Mouse (Mus musculus) CD4-positive, CD25-positive, alpha-beta regulatory T cell, adult 4 months (primary cell): ENCODE results near the gene Ptprk. TPM values are rescaled to one million over a fixed set of nuclear protein-coding genes. Genes with fewer than 3 reads are reported as not detected.

ENCODE experiments used
- ATAC-seq: one replicate; pipeline ENCODE4 v1.8.0; 2017
- polyA plus RNA-seq, 2 experiments: library from polyadenylated mRNA; unstranded; fragments of 100-300 nt; shearing (Covaris generic); gene quantifications; one replicate each; pipeline ENCODE4 v1.2.1; 2017

Gene Ptprk
- polyA plus RNA-seq, 2 experiments from 2014 or later, result not detected

GRCm38 (mm10) chr10:28303856-28304255 lies 229.2 kb downstream of the Ptprk start:
- no peak for ATAC-seq

- ATAC-seq, result no peak
Measured at GRCm38 (mm10) chr10:28304292-28304875, 229.8 kb downstream of the Ptprk start.

- no peak for ATAC-seq
Measured at GRCm38 (mm10) chr10:28306451-28307086, 231.9 kb downstream of the Ptprk start.

GRCm38 (mm10) chr10:28311369-28311768 lies 236.7 kb downstream of the Ptprk start:
- ATAC-seq, result no peak

GRCm38 (mm10) chr10:28322995-28323394 lies 248.4 kb downstream of the Ptprk start:
- no peak for ATAC-seq

GRCm38 (mm10) chr10:28335232-28335631 lies 260.6 kb downstream of the Ptprk start:
- ATAC-seq, result no peak

- ATAC-seq, result no peak
Measured at GRCm38 (mm10) chr10:28338536-28338935, 263.9 kb downstream of the Ptprk start.

- no peak for ATAC-seq
Measured at GRCm38 (mm10) chr10:28345196-28345681, 270.6 kb downstream of the Ptprk start.

GRCm38 (mm10) chr10:28365291-28365690 lies 290.7 kb downstream of the Ptprk start:
- ATAC-seq, result no peak

GRCm38 (mm10) chr10:28366065-28366677 lies 291.6 kb downstream of the Ptprk start:
- no peak for ATAC-seq

- no peak for ATAC-seq
Measured at GRCm38 (mm10) chr10:28369808-28370207, 295.2 kb downstream of the Ptprk start.

- no peak for ATAC-seq
Measured at GRCm38 (mm10) chr10:28374874-28375273, 300.3 kb downstream of the Ptprk start.

- ATAC-seq, result no peak
Measured at GRCm38 (mm10) chr10:28379752-28380488, 305.3 kb downstream of the Ptprk start.

GRCm38 (mm10) chr10:28387563-28388222 lies 313.1 kb downstream of the Ptprk start:
- ATAC-seq, result no peak

GRCm38 (mm10) chr10:28391168-28391567 lies 316.5 kb downstream of the Ptprk start:
- ATAC-seq, result no peak

- ATAC-seq, result no peak
Measured at GRCm38 (mm10) chr10:28395610-28396519, 321.2 kb downstream of the Ptprk start.

GRCm38 (mm10) chr10:28396520-28396915 lies 321.9 kb downstream of the Ptprk start:
- no peak for ATAC-seq

GRCm38 (mm10) chr10:28401796-28402195 lies 327.2 kb downstream of the Ptprk start:
- ATAC-seq, result no peak

- ATAC-seq, result no peak
Measured at GRCm38 (mm10) chr10:28408980-28409379, 334.4 kb downstream of the Ptprk start.

- no peak for ATAC-seq
Measured at GRCm38 (mm10) chr10:28414823-28415222, 340.2 kb downstream of the Ptprk start.

- no peak for ATAC-seq
Measured at GRCm38 (mm10) chr10:28422622-28423021, 348.0 kb downstream of the Ptprk start.

GRCm38 (mm10) chr10:28425371-28425770 lies 350.8 kb downstream of the Ptprk start:
- no peak for ATAC-seq
